Mouse (Mus musculus) liver, adult 2 months (tissue): ENCODE data around the gene Uspl1.

ENCODE experiments used
- CTCF ChIP-seq: fragments of 200-500 bp; IDR thresholded peaks from 2 replicates; pipeline ENCODE4 v1.5.1; 2011; ENCODE audit warnings: low read depth, low read length, control low read depth
- POLR2A ChIP-seq: fragments of 200-500 bp; IDR thresholded peaks from 2 replicates; pipeline ENCODE4 v1.6.1; 2011; ENCODE audit warnings: low read length, control low read depth; ENCODE audit not compliant: insufficient read depth; ENCODE audit errors: extremely low read depth

GRCm38 (mm10) chr5:149184104-149184843 lies at the start of gene Uspl1, which contains the start of gene Hmgb1:
- TF ChIP-seq POLR2A = peak; percentile 97
- TF ChIP-seq CTCF = no peak
